Mouse (Mus musculus) right cerebral cortex, adult 2 months (tissue): ENCODE results near the gene Ppp1r1a.

ENCODE experiments used
- DNase-seq, 2 experiments: peaks; one replicate each; pipeline ENCODE4 v3.0.0; 2021 to 2022; ENCODE audit warnings: low spot score in 2 of 2

The Ppp1r1a gene

DNA sequence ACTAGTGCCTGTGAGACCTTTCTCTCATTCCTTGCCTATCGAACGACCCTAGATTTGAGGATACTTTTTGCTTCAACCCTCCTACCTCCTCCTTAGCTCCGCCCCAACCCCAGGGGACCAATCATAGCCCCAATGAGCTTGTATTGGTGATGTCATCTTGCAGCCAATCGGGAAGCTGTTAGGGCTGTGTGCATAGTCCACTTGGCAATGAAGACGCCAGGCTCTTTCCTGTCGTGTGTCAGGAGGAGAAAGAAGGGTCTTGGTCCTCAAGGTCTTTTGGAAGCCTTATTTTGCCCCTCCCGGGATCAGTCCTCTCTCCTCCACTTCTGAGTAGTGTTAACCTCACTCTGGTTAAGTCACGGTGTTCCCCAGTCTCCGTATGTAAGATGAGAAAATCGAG lies 23.7 kb downstream of the Ppp1r1a start:
- DNase-seq, result peak; percentile 67 to 71

DNA sequence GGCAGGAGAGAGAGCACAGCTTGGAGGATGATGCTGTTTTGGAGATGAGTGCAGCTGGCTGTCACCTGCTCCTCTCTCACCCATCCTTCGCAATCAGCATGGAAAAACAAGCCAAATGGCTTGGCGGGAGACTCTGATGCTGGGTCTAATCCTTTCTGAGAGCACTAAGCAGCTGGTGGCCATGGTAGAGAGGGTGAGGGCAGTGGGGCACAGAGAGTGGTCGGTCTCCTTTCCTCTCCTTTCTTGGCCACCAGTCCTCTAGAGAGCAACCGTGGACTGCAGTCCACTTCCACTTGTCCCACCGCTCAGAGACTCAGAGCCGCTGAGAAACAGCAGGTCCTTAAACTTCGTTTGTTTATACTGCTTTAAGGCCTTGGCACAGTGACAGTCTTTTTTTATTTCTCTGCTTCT lies 24.2 kb downstream of the Ppp1r1a start:
- DNase-seq, result no peak

DNA sequence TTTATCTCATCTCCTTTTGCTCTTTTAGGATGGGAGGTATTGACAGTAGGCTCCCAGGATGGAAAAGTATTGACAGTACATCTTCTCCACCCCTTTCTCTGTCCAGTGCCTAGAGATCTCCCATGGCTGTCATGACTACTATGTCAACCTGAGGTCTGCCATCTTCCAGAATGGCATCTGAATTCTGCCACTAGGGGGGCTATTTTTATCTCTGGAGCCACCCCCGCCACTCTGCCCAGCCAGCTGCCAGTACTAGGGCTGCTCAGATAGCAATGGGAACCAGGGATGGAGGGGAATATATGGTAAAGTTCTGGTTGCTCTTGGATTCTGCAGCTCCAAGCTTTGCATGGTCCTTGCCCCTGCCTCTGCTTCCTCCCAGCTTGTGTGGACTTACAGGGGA lies 26.2 kb downstream of the Ppp1r1a start:
- DNase-seq, result peak in 1 of 2 experiments; percentile 56

DNA sequence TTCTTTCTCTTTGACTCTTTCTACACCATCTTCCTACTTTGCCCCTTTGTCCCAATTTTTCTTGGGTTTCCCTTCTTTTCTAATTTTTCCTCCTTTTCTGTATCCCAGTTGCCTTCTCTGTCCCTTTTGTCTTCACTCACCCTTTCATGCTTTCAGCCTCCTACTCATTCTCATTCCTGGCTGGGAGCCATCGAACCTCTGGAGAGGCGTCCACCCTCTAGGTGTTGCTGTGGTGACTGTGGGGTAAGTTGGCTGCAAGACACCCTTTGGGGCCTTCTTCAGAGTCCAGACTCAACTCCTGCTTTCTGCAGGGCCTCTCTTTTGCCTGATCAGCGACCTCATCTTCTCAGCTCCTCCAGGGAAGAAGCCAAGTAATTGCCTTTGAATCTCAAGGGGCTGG lies 28.5 kb downstream of the Ppp1r1a start:
- peak in 1 of 2 experiments; percentile 7 for DNase-seq

DNA sequence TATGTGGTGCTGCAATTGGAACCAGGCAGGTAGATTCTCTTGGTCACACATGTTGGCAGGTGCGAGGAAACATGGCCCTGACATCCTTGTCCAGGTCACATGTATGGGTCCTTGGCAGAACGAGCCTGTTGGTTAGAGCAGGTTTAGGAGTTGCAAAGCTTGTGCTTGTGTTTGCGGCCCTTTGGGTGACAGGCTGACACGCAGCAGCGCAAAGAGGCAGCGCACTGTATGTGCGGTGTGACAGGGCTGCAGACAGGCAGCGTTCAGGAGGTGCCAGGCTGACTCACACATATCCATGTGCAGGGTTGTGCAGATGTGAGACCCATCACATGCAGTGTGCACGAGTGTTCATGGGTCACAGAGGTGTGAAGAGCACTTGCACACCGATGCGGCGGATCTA lies 34.1 kb downstream of the Ppp1r1a start:
- DNase-seq, result peak in 1 of 2 experiments; percentile 68

DNA sequence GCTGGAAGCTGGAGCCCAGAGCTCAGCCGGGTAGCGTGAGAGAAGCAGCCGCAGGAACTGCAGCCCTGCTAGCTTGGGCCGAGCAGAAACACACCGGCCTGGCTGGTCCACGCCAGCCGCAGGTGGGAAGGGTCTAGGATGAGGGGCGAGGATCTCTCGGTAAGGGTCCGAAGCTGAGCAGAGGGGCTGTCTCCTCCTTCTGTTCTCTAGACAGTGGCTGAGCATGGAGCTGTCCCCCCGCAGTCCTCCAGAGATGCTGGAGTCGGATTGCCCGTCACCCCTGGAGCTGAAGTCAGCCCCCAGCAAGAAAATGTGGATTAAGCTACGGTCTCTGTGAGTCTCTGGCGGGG lies 34.6 kb downstream of the Ppp1r1a start:
- no peak for DNase-seq

DNA sequence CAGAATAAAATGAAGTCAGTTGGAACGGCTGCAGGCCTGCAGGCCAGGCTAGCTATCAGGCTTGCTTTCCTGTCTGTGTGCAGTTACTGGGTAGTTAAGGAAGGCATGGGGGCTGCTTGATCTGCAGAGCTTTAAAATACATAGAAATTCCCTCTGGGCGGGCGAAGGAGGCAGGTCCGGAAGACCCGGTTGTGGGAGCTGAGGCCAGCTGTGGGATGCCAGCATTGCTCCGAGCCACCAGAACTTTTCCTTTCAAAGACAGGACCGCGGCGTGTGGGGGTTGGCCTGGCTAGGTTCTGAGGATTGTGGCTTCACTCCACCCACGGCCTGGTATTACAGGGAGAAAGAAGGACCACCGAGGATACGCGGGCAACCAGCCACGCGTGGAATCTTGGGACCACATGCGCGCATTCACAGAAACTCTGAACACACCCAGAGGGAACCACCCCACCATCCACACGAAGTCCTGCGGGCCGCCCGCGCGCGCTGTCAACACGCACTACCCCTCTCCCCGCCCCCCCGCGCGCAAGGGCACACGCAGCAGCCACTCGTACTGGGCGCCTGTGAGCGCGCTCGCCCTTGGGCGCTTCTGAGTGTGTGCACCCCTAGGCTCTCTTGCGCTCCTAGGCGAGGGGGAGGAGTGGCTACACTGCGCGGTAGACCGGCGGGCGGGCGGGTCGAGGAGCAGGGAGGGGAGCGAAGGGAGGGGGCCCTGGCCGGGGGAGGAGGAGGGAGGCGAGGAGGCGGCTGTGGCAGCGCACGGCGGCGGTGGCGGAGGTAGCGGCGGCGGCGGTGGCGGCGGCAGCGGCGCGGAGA lies 35.2 kb downstream of the Ppp1r1a start, which contains the start of gene Pde1b:
Gene Pde1b, plus strand, starts transcription at position 600 of the 816 bp plus-strand sequence.
- DNase-seq, result peak; percentile 68 to 70

DNA sequence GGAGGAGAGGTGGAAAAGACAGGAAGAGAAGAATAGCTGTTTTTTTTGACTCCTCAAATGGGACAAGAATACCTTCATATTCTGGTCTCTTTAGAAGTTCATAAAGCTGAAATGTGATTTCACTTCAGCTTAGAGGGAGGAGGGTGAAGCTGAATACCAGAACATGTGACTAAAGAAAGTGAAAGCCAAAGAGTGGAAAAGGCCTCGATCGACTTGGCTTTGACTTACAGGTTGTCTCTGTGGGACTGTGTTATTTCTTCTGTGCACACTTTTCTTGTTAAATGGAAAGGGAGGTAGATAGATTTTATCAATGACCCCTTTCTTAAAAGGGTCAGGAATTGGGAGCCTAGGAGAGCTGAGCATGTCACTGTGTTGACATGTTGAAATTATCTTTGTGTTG lies 36.6 kb downstream of the Ppp1r1a start:
- no peak for DNase-seq

DNA sequence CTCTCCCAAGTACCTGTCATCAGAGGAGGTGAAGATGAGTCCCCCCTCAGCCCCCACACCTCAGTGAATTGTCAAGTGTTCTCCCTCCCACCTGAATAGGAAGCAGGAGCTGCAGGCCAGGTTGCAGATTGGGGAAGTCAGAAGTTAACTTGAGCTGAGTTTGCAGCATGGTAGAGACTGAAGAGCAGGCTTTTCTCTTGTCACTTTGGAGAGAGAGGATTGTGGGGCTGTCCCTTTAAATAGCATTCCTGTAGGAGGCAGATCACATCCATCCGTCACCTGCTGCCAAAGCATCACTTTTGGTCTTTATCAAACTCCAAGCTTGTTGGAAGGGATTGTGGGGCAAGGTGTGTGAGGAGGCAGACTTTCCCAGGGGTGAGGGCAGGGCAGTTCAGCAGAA lies 37.1 kb downstream of the Ppp1r1a start:
- no peak for DNase-seq

DNA sequence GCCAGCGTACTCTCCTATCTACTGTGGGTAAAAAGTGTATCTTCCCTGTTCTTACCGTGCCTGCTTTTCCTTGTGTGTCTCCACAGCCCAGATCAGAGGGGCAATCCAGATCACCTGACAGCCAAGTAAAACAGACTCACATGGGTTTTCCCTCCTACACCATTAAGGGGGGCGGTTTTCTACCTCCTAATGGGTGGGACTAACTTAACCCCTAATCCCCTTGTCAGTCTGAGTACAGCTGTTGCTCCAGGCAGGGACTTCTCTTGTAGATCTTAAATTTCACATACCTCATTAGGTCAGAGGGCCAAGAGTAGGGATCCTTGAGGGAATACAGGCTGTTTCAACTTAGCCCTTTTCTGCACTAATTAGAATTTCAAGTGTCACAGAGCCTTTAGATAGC lies 39.6 kb downstream of the Ppp1r1a start:
- DNase-seq, result no peak

DNA sequence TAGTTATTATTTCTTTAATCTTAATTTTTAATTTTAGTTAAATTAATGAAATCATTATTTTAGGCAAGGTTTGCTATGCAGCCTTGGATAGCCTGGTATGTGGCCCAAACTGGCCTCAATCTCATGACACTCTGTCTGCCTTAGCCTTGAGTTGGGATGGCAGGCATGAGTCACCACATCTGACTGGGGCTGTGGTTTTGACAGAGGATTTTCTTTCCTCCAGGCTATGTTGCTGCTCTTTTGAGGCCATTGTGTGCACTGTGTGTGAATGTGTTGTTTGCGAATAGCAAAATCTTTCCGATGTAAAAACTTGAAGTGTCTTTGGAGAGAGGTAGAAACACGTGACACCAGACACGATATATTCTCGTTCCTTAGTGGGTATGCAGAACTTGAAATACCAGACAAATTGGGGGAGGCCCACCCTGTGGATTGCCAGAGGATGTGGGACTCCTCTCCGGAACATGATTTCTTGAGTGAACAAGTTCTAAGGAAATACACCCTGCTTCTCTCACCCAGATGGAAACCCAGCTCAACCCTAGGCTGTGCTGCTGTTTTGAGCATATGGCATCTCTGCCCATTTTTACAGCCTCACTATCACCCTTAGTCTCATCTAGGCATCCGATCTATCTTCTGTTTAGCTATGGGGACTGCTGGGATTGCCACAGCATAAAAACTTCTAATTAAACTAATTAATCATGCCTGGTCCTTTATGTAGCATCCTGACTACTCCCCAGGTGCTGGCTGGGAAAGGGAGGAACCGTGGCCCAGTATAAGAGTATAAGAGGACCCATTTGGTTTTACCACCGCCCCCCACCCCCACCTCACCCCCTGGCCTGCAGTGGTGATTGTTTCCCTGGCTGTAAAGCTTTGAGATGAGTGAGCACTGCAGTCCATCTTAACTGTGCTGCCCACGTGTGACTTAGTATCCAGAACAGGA lies 41.3 kb downstream of the Ppp1r1a start:
- no peak for DNase-seq

DNA sequence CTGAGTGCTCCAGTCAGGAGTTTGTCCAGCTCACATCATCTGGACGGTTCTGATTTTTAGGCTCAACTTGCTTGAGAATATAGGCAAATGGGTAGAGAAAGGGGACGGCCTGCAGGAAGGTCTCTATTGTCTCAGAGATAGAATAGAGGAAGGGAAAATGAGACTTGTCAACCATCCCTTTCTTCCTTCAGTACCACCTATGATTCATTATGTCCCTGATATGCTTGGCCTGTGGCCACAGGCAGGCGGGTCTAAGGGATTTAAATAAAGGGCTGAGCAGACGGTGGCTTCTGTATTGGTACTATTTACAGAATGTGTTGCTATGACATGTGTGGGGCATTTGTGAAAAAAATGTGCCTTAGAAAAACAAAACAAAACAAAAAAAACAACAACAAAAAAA lies 49.5 kb downstream of the Ppp1r1a start:
- DNase-seq, result no peak

DNA sequence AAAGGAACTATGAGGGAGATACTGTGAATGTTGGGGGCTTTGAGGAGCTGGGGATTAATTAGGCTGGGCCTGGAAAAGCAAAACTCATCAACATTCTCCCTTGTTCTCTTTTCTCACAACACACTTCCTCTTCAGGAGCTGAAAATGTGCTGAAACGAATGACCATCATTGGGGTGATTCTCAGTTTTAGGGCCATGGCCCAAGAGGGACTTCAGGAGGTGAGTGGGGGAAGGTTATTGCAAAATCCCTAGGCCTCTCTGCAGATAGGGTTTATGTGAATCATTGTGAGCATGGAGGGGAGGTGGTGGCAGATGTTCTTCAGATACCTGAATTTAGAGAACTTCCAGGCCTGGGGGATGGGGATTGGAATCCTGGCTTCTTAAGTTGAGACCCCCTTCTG lies 51.1 kb downstream of the Ppp1r1a start:
- no peak for DNase-seq

DNA sequence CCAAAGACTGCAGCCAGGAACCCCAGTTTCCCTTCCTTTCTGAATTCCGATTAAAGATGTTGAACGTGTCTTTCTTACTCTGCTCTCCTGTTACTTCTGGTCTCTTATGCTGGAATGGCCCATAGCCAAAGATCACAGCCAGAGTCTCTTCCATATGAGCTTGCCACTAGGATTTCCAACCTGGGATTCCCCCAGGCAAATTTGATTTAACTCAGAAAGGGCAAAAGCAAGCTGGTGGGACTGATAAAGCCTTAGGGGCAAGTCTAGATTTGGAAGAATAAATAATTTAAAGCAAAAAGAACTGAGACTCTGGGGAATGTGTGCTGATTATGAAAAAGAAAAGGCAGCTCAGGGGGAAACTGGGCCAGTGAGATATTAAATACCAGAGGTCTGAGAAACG lies 52.7 kb downstream of the Ppp1r1a start:
- no peak for DNase-seq

DNA sequence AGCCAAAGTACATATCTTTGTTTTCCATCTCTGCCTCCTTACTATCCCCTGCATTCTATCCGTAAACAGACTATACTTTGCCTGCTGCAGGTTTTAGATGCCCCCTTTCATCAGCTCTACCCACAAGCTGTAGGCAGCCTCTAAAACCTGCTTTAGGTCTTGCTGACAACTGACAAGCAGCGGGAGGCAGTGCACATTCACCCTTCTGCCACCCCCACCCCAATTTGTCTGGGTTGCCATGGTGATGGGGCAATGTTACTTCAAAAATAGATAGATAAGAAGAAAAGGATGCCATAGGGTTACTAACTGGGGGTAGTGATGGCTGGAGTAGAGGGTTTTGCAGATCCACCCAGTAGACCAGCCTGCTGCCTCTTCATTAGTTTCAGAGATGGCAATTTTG lies 53.3 kb downstream of the Ppp1r1a start:
- DNase-seq, result no peak

DNA sequence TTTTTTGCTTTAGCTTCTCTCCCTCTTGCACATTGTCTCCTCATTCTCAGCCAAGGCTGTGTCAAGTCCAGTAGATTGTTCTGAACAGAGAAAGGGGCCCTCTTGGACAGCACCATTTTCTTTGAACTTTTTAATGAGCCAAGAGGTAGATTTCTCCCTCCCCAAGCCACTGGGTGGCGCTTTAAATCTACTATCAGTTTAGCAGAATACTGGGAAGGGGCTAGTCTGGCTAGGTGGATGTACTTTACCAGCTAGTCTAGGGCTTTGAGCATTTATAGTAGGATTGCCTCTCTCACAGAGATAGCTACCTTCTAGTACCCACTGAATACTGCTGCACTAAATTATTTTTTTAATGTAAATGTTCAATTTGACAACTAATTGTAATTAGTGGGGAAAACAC lies 55.3 kb downstream of the Ppp1r1a start:
- DNase-seq, result no peak
